In the genomic region with DNA sequence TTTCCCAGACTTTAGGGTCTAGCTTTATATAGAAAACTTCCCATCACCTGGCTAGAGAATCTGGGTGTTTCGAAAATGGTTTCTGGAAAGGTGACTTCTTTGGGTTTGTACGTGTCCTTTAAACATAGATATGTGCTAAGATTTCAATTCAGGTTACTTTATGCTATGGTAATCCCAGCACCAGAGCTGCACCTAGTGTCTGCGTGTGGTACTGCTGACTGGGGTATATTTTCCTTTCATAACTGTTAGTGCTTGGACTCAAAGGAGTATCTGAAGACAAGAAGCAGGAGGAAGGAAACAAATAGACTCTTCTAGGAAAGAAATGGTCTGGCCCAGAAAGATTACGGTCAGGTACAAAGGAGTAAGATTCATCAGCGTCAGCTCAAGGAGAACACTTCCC, we compare ENCODE assay signal across 9 mouse cellular contexts. TPM values are rescaled to one million over a fixed set of nuclear protein-coding genes. Genes with fewer than 3 reads are reported as not detected.
DNase-seq lines count a peak whose midpoint lies in the region; ATAC-seq and TF ChIP-seq lines count a peak whose summit lies in the region.
"Had no signal": no experiment of that assay in that cellular context is flagged by ENCODE, and none has a peak within 500 bp of the region (broad histone marks: within the 10 kb centered on the region; RNA-seq: fewer than 3 reads in every experiment).

No protein-coding gene starts in this region.

- no peak for DNase-seq in ovary, postnatal 36 days (ENCODE audit: low spot score)
- no peak for DNase-seq in gastrocnemius, postnatal 36 days
- DNase-seq in neural tube, embryonic 10.5 days (ENCODE audit: extremely low spot score, low spot score): no peak

- H3K36me3 ChIP-seq in intestine, postnatal 0 days (ENCODE audit: control insufficient read depth, insufficient read depth): no peaks in the 10 kb centered on the region
- no peaks in the 10 kb centered on the region for H3K36me3 ChIP-seq in intestine, embryonic 15.5 days

- H3K9me3 ChIP-seq in intestine, postnatal 0 days (ENCODE audit: control insufficient read depth): no peaks in the 10 kb centered on the region
- H3K9me3 ChIP-seq in intestine, embryonic 15.5 days: no peaks in the 10 kb centered on the region

- no peaks in the 10 kb centered on the region for H3K27me3 ChIP-seq in intestine, postnatal 0 days (replicated peaks; ENCODE audit: control insufficient read depth, insufficient read depth, low read length)
- H3K27me3 ChIP-seq in intestine, embryonic 15.5 days (replicated peaks): no peaks in the 10 kb centered on the region

- TF ChIP-seq CTCF in intestine, postnatal 0 days (IDR thresholded peaks at IDR 0.05; ENCODE audit: low read depth): peak; percentile 77
- no peak for TF ChIP-seq CTCF in bone marrow macrophage, adult 2 months (IDR thresholded peaks at IDR 0.05; ENCODE audit: low read depth, low read length)

- no peak for ATAC-seq in intestine, postnatal 0 days
- no peak for ATAC-seq in intestine, embryonic 15.5 days
- ATAC-seq in CD4-positive, CD25-positive, alpha-beta regulatory T cell, adult 4 months: peak; percentile 53
- peak; percentile 99 for ATAC-seq in megakaryocyte, adult 5-6 weeks (ENCODE audit: poor library complexity, severe bottlenecking)

- 81% methylated on average over 5 of the region's 5 CpGs for WGBS in intestine, postnatal 0 days
- 75% methylated on average over 5 of the region's 5 CpGs for WGBS in intestine, embryonic 15.5 days

- no peak overlapping the region for H3K4me3 ChIP-seq in intestine, postnatal 0 days (ENCODE audit: low read depth, low read length)
- H3K4me3 ChIP-seq in intestine, embryonic 15.5 days (replicated peaks): no peak overlapping the region
- no peak overlapping the region for H3K4me3 ChIP-seq in bone marrow macrophage, adult 2 months (ENCODE audit: insufficient read depth, low read length)

- intact Hi-C loops in gastrocnemius, postnatal 36 days (cut with DNase I): no loop called here

- no peak overlapping the region for H3K27ac ChIP-seq in intestine, postnatal 0 days (ENCODE audit: low read depth, low read length)
- H3K27ac ChIP-seq in intestine, embryonic 15.5 days: no peak overlapping the region
- H3K27ac ChIP-seq in bone marrow macrophage, adult 2 months (ENCODE audit: insufficient read depth, low read depth, low read length): peak overlapping the region; percentile 8; the same call in 1 of the 2 replicates

- no peak overlapping the region for H3K4me2 ChIP-seq in intestine, postnatal 0 days (replicated peaks; ENCODE audit: low read depth)
- H3K4me2 ChIP-seq in intestine, embryonic 15.5 days (replicated peaks): no peak overlapping the region

- no peak overlapping the region for H3K9ac ChIP-seq in intestine, postnatal 0 days (ENCODE audit: low read depth, low read length)
- no peak overlapping the region for H3K9ac ChIP-seq in intestine, embryonic 15.5 days

- TF ChIP-seq POLR2A in bone marrow macrophage, adult 2 months (IDR thresholded peaks at IDR 0.05; ENCODE audit: borderline replicate concordance, low read depth, low read length): no peak

- no peaks in the 10 kb centered on the region for H3K4me1 ChIP-seq in intestine, postnatal 0 days (replicated peaks; ENCODE audit: control insufficient read depth, insufficient read depth, low read length)
- no peaks in the 10 kb centered on the region for H3K4me1 ChIP-seq in intestine, embryonic 15.5 days (replicated peaks)
- peaks cover 26% of the 10 kb centered on the region for H3K4me1 ChIP-seq in bone marrow macrophage, adult 2 months (ENCODE audit: control insufficient read depth, insufficient read depth, low read length)

RNA-seq across cellular contexts. Expression of a gene that starts 37.9 kb away (rescaled TPM):
- 7.7 and 9.6 TPM in 2 replicates for polyA plus RNA-seq in intestine, postnatal 0 days (2015; fragmentation: Nextera tagmentation; extraction: Ambion mirVana)
- 12.9 and 15.4 TPM in 2 replicates for polyA plus RNA-seq in intestine, embryonic 15.5 days (2015; fragmentation: Nextera tagmentation; extraction: Ambion mirVana)
- not detected for polyA plus RNA-seq in CD4-positive, CD25-positive, alpha-beta regulatory T cell, adult 4 months (2017; shearing (Covaris generic))
- 90.7 and 94.4 TPM in 2 replicates for polyA plus RNA-seq in bone marrow macrophage, adult 2 months (2012; ENCODE audit: insufficient read depth, insufficient read length, missing spikeins)
- total RNA-seq in megakaryocyte, adult 5-6 weeks (2015): 10.3 and 15.7 TPM in 2 replicates
- total RNA-seq in megakaryocyte, adult 5-6 weeks (2017): 9.5 and 10.7 TPM in 2 replicates
- total RNA-seq in gastrocnemius, postnatal 36 days (2021): 1 to 10 TPM; 3.9 to 6.4 TPM
- polyA plus RNA-seq: neural tube, embryonic 11.5 days had no signal

RNA-seq across cellular contexts. Expression of a gene that starts 48.4 kb away (rescaled TPM):
- polyA plus RNA-seq in intestine, postnatal 0 days (2015; fragmentation: Nextera tagmentation; extraction: Ambion mirVana): 43.9 and 47.9 TPM in 2 replicates
- polyA plus RNA-seq in intestine, embryonic 15.5 days (2015; fragmentation: Nextera tagmentation; extraction: Ambion mirVana): 97.1 and 105 TPM in 2 replicates
- 1 to 10 TPM in 1 of 2 experiments, under 1 TPM in 1; 0.32 to 9.2 TPM for polyA plus RNA-seq in CD4-positive, CD25-positive, alpha-beta regulatory T cell, adult 4 months (2017; shearing (Covaris generic))
- 36,853 and 37,625 TPM in 2 replicates for polyA plus RNA-seq in bone marrow macrophage, adult 2 months (2012; ENCODE audit: insufficient read depth, insufficient read length, missing spikeins)
- 25,165 and 27,808 TPM in 2 replicates for total RNA-seq in megakaryocyte, adult 5-6 weeks (2015)
- total RNA-seq in megakaryocyte, adult 5-6 weeks (2017): 22,947 and 27,911 TPM in 2 replicates
- 10 to 100 TPM; 32.0 to 47.2 TPM for total RNA-seq in gastrocnemius, postnatal 36 days (2021)

RNA-seq across cellular contexts. Expression of a gene that starts 49.3 kb away (rescaled TPM):
- polyA plus RNA-seq in intestine, postnatal 0 days (2015; fragmentation: Nextera tagmentation; extraction: Ambion mirVana): 41.2 and 45.4 TPM in 2 replicates
- polyA plus RNA-seq in intestine, embryonic 15.5 days (2015; fragmentation: Nextera tagmentation; extraction: Ambion mirVana): 112 and 129 TPM in 2 replicates
- 100 to 1,000 TPM; 116 to 124 TPM for polyA plus RNA-seq in CD4-positive, CD25-positive, alpha-beta regulatory T cell, adult 4 months (2017; shearing (Covaris generic))
- 57.9 and 60.2 TPM in 2 replicates for polyA plus RNA-seq in bone marrow macrophage, adult 2 months (2012; ENCODE audit: insufficient read depth, insufficient read length, missing spikeins)
- total RNA-seq in megakaryocyte, adult 5-6 weeks (2015): 70.3 and 88.4 TPM in 2 replicates
- 87.7 and 103 TPM in 2 replicates for total RNA-seq in megakaryocyte, adult 5-6 weeks (2017)
- total RNA-seq in gastrocnemius, postnatal 36 days (2021): 10 to 100 TPM; 18.9 to 20.3 TPM

Comparison
In these comparisons a context has a peak if more than half of its experiments do, and no peak if none do; other contexts are left out.
1. ATAC-seq: peak in CD4-positive, CD25-positive, alpha-beta regulatory T cell, adult 4 months (single experiment) and megakaryocyte, adult 5-6 weeks (single experiment); none in intestine, postnatal 0 days (single experiment) and intestine, embryonic 15.5 days (single experiment).
2. RNA of a gene that starts 48.4 kb away (polyA plus RNA-seq): 36,853 to 37,625 TPM in bone marrow macrophage, adult 2 months; 97.1 to 105 TPM in intestine, embryonic 15.5 days, 43.9 to 47.9 TPM in intestine, postnatal 0 days and 0.32 to 9.2 TPM in CD4-positive, CD25-positive, alpha-beta regulatory T cell, adult 4 months; every median in the first group is over 100 times any median in the second.